Mouse (Mus musculus): ENCODE measurements around the gene Kcns1.

GRCm38 (mm10) chr2:164210892-164211291 is 40.0 kb upstream of the Kcns1 start:
- TF ChIP-seq TCF12 (IDR thresholded peaks at IDR 0.05; ENCODE audit: insufficient read depth, poor library complexity, severe bottlenecking) (no peak), MYOG (IDR thresholded peaks at IDR 0.05; ENCODE audit: control insufficient read depth in 1 of 3, insufficient read depth in 1 of 3, insufficient read length in 2 of 3, low read depth in 2 of 3) (no peak), POLR2A (IDR thresholded peaks at IDR 0.05; ENCODE audit: insufficient read length, low read depth) (no peak), POLR2AphosphoS2 (IDR thresholded peaks at IDR 0.05; ENCODE audit: insufficient read length, low read depth) (no peak), MAX (IDR thresholded peaks at IDR 0.05; ENCODE audit: low read depth) (no peak)
